Mouse (Mus musculus): ENCODE data around the gene Olfr1360. TPM values are rescaled to one million over a fixed set of nuclear protein-coding genes. Genes with fewer than 3 reads are reported as not detected.

Olfr1360 gene
- total RNA-seq, 1 experiment from 2014 or later: not detected

GRCm38 (mm10) chr13:21710031-21710711 is 33.0 kb upstream of the Olfr1360 start:
- peak; percentile 91 for ATAC-seq (replicated peaks in 1 of 2; ENCODE audit: insufficient read depth in 1 of 2, low FRiP score in 2 of 2, low TSS enrichment in 1 of 2, low read depth in 1 of 2, poor library complexity in 2 of 2, severe bottlenecking in 2 of 2)

- no peak for ATAC-seq (replicated peaks in 1 of 2; ENCODE audit: insufficient read depth in 1 of 2, low FRiP score in 2 of 2, low TSS enrichment in 1 of 2, low read depth in 1 of 2, poor library complexity in 2 of 2, severe bottlenecking in 2 of 2)
Observed at GRCm38 (mm10) chr13:21706669-21707068, 29.5 kb upstream of the Olfr1360 start.

GRCm38 (mm10) chr13:21697811-21698210 is 20.6 kb upstream of the Olfr1360 start, which contains the start of gene Olfr1359:
TSS of gene Olfr1359 (plus strand) at chr13:21698111.
- ATAC-seq (replicated peaks in 1 of 2; ENCODE audit: insufficient read depth in 1 of 2, low FRiP score in 2 of 2, low TSS enrichment in 1 of 2, low read depth in 1 of 2, poor library complexity in 2 of 2, severe bottlenecking in 2 of 2): no peak

- ATAC-seq (replicated peaks in 1 of 2; ENCODE audit: insufficient read depth in 1 of 2, low FRiP score in 2 of 2, low TSS enrichment in 1 of 2, low read depth in 1 of 2, poor library complexity in 2 of 2, severe bottlenecking in 2 of 2): no peak
Observed at GRCm38 (mm10) chr13:21663286-21663685, 13.9 kb downstream of the Olfr1360 start, which contains the start of gene Olfr1361. TSS of gene Olfr1361 (minus strand) at chr13:21663386.

- ATAC-seq (replicated peaks in 1 of 2; ENCODE audit: insufficient read depth in 1 of 2, low FRiP score in 2 of 2, low TSS enrichment in 1 of 2, low read depth in 1 of 2, poor library complexity in 2 of 2, severe bottlenecking in 2 of 2): no peak
Observed at GRCm38 (mm10) chr13:21642418-21642817, 34.8 kb downstream of the Olfr1360 start, which contains the start of gene Olfr11. TSS of gene Olfr11 (minus strand) at chr13:21642518.

Other genes with a start within 250 kb of the Olfr1360 start
- gene Pgbd1, start 236.3 kb downstream of the Olfr1360 start, total RNA-seq (2017): 0.88 and 2.2 TPM in 2 replicates
- 38.0 and 39.3 TPM in 2 replicates for gene Zscan26, start 223.7 kb downstream of the Olfr1360 start, total RNA-seq (2017)
- gene Nkapl, start 208.9 kb downstream of the Olfr1360 start, total RNA-seq (2017): 1.7 TPM in 1 of 2 replicates, not detected in the other
- 1.4 and 1.6 TPM in 2 replicates for gene Zkscan4, start 198.5 kb downstream of the Olfr1360 start, total RNA-seq (2017)
- gene Gm10065, start 198.0 kb downstream of the Olfr1360 start, total RNA-seq (2017): not detected in 2 replicates
- gene AK157302, start 182.2 kb downstream of the Olfr1360 start, total RNA-seq (2017): 0.19 and 0.25 TPM in 2 replicates
- gene Gm11273, start 176.0 kb downstream of the Olfr1360 start, total RNA-seq (2017): 2.6 and 6.6 TPM in 2 replicates
- gene Zkscan8, start 146.3 kb downstream of the Olfr1360 start, total RNA-seq (2017): 18.2 and 21.3 TPM in 2 replicates
- gene Olfr1366, start 134.6 kb downstream of the Olfr1360 start, total RNA-seq (2017): not detected in 2 replicates
- gene Olfr1535, start 117.5 kb downstream of the Olfr1360 start, total RNA-seq (2017): not detected in 2 replicates
- gene Olfr1364, start 95.6 kb downstream of the Olfr1360 start, total RNA-seq (2017): not detected in 2 replicates
- gene Olfr1362, start 63.4 kb downstream of the Olfr1360 start, total RNA-seq (2017): not detected in 2 replicates
- not detected in 2 replicates for gene Olfr11, start 34.9 kb downstream of the Olfr1360 start, total RNA-seq (2017)
- not detected in 2 replicates for gene Olfr1361, start 14.0 kb downstream of the Olfr1360 start, total RNA-seq (2017)
- gene Olfr1359, start 20.7 kb upstream of the Olfr1360 start, total RNA-seq (2017): not detected in 2 replicates
- 207 and 226 TPM in 2 replicates for gene Hist1h2bl, start 38.7 kb upstream of the Olfr1360 start, total RNA-seq (2017)
- 605 and 1,529 TPM in 2 replicates for gene Hist1h2ai, start 39.0 kb upstream of the Olfr1360 start, total RNA-seq (2017)
- 66.5 and 218 TPM in 2 replicates for gene Hist1h3h, start 40.3 kb upstream of the Olfr1360 start, total RNA-seq (2017)
- 228 and 356 TPM in 2 replicates for gene Hist1h2bm, start 44.6 kb upstream of the Olfr1360 start, total RNA-seq (2017)
- gene Hist1h4j, start 57.7 kb upstream of the Olfr1360 start, total RNA-seq (2017): 134 and 252 TPM in 2 replicates
- 1,343 and 1,971 TPM in 2 replicates for gene Hist1h4k, start 73.1 kb upstream of the Olfr1360 start, total RNA-seq (2017)
- gene Hist1h2ak, start 76.4 kb upstream of the Olfr1360 start, total RNA-seq (2017): 437 and 599 TPM in 2 replicates
- 843 and 1,062 TPM in 2 replicates for gene Hist1h2bn, start 76.7 kb upstream of the Olfr1360 start, total RNA-seq (2017)
- gene Hist1h1b, start 103.2 kb upstream of the Olfr1360 start, total RNA-seq (2017): 487 and 689 TPM in 2 replicates
- gene Hist1h3i, start 106.0 kb upstream of the Olfr1360 start, total RNA-seq (2017): 102 and 199 TPM in 2 replicates
- gene Hist1h2an, start 109.8 kb upstream of the Olfr1360 start, total RNA-seq (2017): 238 and 317 TPM in 2 replicates
- gene Hist1h2bp, start 110.1 kb upstream of the Olfr1360 start, total RNA-seq (2017): 17.5 and 24.0 TPM in 2 replicates
- 25.5 and 234 TPM in 2 replicates for gene Hist1h2bq, start 132.8 kb upstream of the Olfr1360 start, total RNA-seq (2017)
- not detected in 2 replicates for gene Hist1h2ao, start 133.1 kb upstream of the Olfr1360 start, total RNA-seq (2017)
- 1,005 and 2,128 TPM in 2 replicates for gene Hist1h4m, start 134.3 kb upstream of the Olfr1360 start, total RNA-seq (2017)
- 608 and 1,167 TPM in 2 replicates for gene Hist1h4n, start 154.8 kb upstream of the Olfr1360 start, total RNA-seq (2017)
- gene Hist1h2ap, start 156.1 kb upstream of the Olfr1360 start, total RNA-seq (2017): 2,322 and 2,497 TPM in 2 replicates
- 126 and 348 TPM in 2 replicates for gene Hist1h2br, start 156.3 kb upstream of the Olfr1360 start, total RNA-seq (2017)

Data from hematopoietic stem cell, adult 5-6 weeks (primary cell).